Mouse (Mus musculus) CH12.LX (cell line): ENCODE data around the gene Sipa1l3.

Experiments used
- CTCF ChIP-seq, 2 experiments: IDR thresholded peaks in 1 of 2; conservative IDR thresholded peaks in 1 of 2; 2 replicates each; pipeline ENCODE4 v1.5.1; 2011 to 2012; ENCODE audit warnings: low read depth in 2 of 2, low read length in 2 of 2, improper control_type of control experiment in 1 of 2, inconsistent platforms in 1 of 2, mild to moderate bottlenecking in 1 of 2, moderate library complexity in 1 of 2
- E2F4 ChIP-seq: IDR thresholded peaks from 2 replicates; pipeline ENCODE4 v1.6.1; 2011; ENCODE audit warnings: low read depth, low read length, improper control_type of control experiment; ENCODE audit not compliant: insufficient replicate concordance
- ELF1 ChIP-seq: IDR thresholded peaks from 2 replicates; pipeline ENCODE4 v1.6.1; 2014; ENCODE audit warnings: low read depth, mild to moderate bottlenecking, inconsistent platforms, low read length, improper control_type of control experiment
- EP300 ChIP-seq: IDR thresholded peaks from 2 replicates; pipeline ENCODE4 v1.6.1; 2011; ENCODE audit warnings: low read length, improper control_type of control experiment
- HCFC1 ChIP-seq: IDR thresholded peaks from 2 replicates; pipeline ENCODE4 v1.6.1; 2012; ENCODE audit warnings: low read depth, mild to moderate bottlenecking, inconsistent platforms, low read length, improper control_type of control experiment
- IRF4 ChIP-seq: IDR thresholded peaks from 2 replicates; pipeline ENCODE4 v1.6.1; 2014; ENCODE audit warnings: low read depth, mild to moderate bottlenecking, inconsistent platforms, low read length, improper control_type of control experiment
- MAX ChIP-seq: IDR thresholded peaks from 2 replicates; pipeline ENCODE4 v1.6.1; 2011; ENCODE audit warnings: low read length, improper control_type of control experiment
- MAZ ChIP-seq: IDR thresholded peaks from 2 replicates; pipeline ENCODE4 v1.6.1; 2012; ENCODE audit warnings: low read depth, mild to moderate bottlenecking, inconsistent platforms, low read length, improper control_type of control experiment, moderate library complexity
- POLR2A ChIP-seq: IDR thresholded peaks from 2 replicates; pipeline ENCODE4 v1.6.1; 2011; ENCODE audit warnings: low read depth, mild to moderate bottlenecking, improper control_type of control experiment, low read length
- RCOR1 ChIP-seq: conservative IDR thresholded peaks from 2 replicates; pipeline ENCODE4 v1.6.1; 2012; ENCODE audit warnings: low read depth, mild to moderate bottlenecking, inconsistent platforms, low read length, improper control_type of control experiment
- UBTF ChIP-seq: IDR thresholded peaks from 2 replicates; pipeline ENCODE4 v1.6.1; 2012; ENCODE audit warnings: low read depth, mild to moderate bottlenecking, inconsistent platforms, low read length, improper control_type of control experiment, moderate library complexity
- USF1 ChIP-seq: IDR thresholded peaks from 2 replicates; pipeline ENCODE4 v1.6.1; 2014; ENCODE audit warnings: low read depth, mild to moderate bottlenecking, inconsistent platforms, low read length, improper control_type of control experiment

DNA sequence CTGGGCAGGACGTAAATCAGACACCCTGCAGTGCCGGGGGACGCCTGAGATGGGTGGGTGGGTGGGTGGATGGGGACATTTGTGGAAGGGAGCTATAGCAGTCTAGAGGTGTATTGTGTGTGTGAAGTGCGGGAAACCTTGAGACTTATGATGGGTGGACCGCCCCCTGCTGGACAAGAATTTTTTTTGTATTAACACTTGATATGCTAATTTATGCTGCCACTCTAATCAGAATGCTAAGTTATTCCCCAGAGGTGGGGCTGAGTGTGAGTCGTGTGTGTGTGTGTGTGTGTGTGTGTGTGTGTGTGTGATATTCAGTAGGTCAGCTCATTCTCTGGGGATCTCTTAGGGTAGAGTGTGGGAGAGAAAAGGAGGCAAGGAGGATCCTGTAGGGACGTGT lies 211.8 kb downstream of the Sipa1l3 start:
- no peak for TF ChIP-seq MAZ
- TF ChIP-seq UBTF, result no peak
- TF ChIP-seq USF1, result no peak
- no peak for TF ChIP-seq POLR2A
- no peak for TF ChIP-seq IRF4
- TF ChIP-seq RCOR1, result no peak
- TF ChIP-seq CTCF (conservative IDR thresholded peaks at IDR 0.05 in 1 of 2, IDR thresholded peaks at IDR 0.05 in 1 of 2; ENCODE audit: low read depth in 2 of 2, low read length in 2 of 2), result peak; percentile 22 to 58; a peak in 3 of 4 replicates
- no peak for TF ChIP-seq MAX
- no peak for TF ChIP-seq HCFC1
- no peak for TF ChIP-seq E2F4
- no peak for TF ChIP-seq EP300
- no peak for TF ChIP-seq ELF1
